28 mouse cellular contexts compared by ENCODE assay signal in genomic region chr16:31015271-31015670, GRCm38 (mm10).
"Had no signal": no experiment of that assay in that cellular context is flagged by ENCODE, and none has a peak within 500 bp of the region (broad histone marks: within the 10 kb centered on the region; RNA-seq: fewer than 3 reads in every experiment).

No protein-coding gene starts in this region.

- ATAC-seq: forebrain, embryonic 13.5 days; forebrain, embryonic 14.5 days; forebrain, embryonic 15.5 days; forebrain, embryonic 16.5 days; forebrain, postnatal 0 days had no signal

- H3K27me3 ChIP-seq: embryonic facial prominence, embryonic 12.5 days; embryonic facial prominence, embryonic 13.5 days; embryonic facial prominence, embryonic 15.5 days; forebrain, embryonic 12.5 days; forebrain, embryonic 13.5 days; forebrain, embryonic 15.5 days had no signal

- H3K27ac ChIP-seq: embryonic facial prominence, embryonic 10.5 days; embryonic facial prominence, embryonic 12.5 days; embryonic facial prominence, embryonic 15.5 days; forebrain, embryonic 10.5 days; forebrain, embryonic 12.5 days; forebrain, embryonic 13.5 days; forebrain, embryonic 15.5 days; gastrocnemius, adult 2 months; heart, adult 2 months had no signal

- H3K9ac ChIP-seq: embryonic facial prominence, embryonic 12.5 days; embryonic facial prominence, embryonic 13.5 days; embryonic facial prominence, embryonic 15.5 days; forebrain, embryonic 12.5 days; forebrain, embryonic 13.5 days; forebrain, embryonic 15.5 days; forebrain, postnatal 0 days had no signal

- DNase-seq: cerebellum, adult 2 months; cerebellum, adult 8-10 months; cerebellum, adult 9-10 months; cerebellum, adult 9-11 months; cerebellum, postnatal 10 days; cerebellum, postnatal 14 days; cerebellum, postnatal 25 days; cerebellum, postnatal 36 days; embryo, embryonic 11 days; forebrain, postnatal 0 days; gastrocnemius, adult 2 months; gastrocnemius, postnatal 10 days; gastrocnemius, postnatal 14 days; gastrocnemius, postnatal 25 days; gastrocnemius, postnatal 36 days; heart, adult 18-20 months; heart, adult 2 months had no signal

- H3K9me3 ChIP-seq: embryonic facial prominence, embryonic 10.5 days; embryonic facial prominence, embryonic 12.5 days; embryonic facial prominence, embryonic 13.5 days; embryonic facial prominence, embryonic 15.5 days; forebrain, embryonic 10.5 days; forebrain, embryonic 12.5 days; forebrain, embryonic 13.5 days; forebrain, embryonic 15.5 days had no signal

- H3K4me2 ChIP-seq: embryonic facial prominence, embryonic 12.5 days; embryonic facial prominence, embryonic 13.5 days; embryonic facial prominence, embryonic 15.5 days; forebrain, embryonic 12.5 days; forebrain, embryonic 13.5 days; forebrain, embryonic 15.5 days had no signal

- H3K4me3 ChIP-seq: embryonic facial prominence, embryonic 10.5 days; embryonic facial prominence, embryonic 12.5 days; embryonic facial prominence, embryonic 13.5 days; embryonic facial prominence, embryonic 15.5 days; erythroblast, embryonic 14.5 days; forebrain, embryonic 10.5 days; forebrain, embryonic 12.5 days; forebrain, embryonic 13.5 days; forebrain, embryonic 15.5 days; gastrocnemius, adult 2 months; heart, adult 2 months had no signal

- H3K4me1 ChIP-seq: embryonic facial prominence, embryonic 12.5 days; forebrain, embryonic 12.5 days; forebrain, embryonic 13.5 days; forebrain, embryonic 15.5 days had no signal

- H3K36me3 ChIP-seq: embryonic facial prominence, embryonic 12.5 days; embryonic facial prominence, embryonic 13.5 days; embryonic facial prominence, embryonic 15.5 days; forebrain, embryonic 10.5 days; forebrain, embryonic 12.5 days; forebrain, embryonic 15.5 days had no signal
